Mouse (Mus musculus): ENCODE results near the gene Klhdc8b. TPM values are rescaled to one million over a fixed set of nuclear protein-coding genes. Genes with fewer than 3 reads are reported as not detected.

Gene Klhdc8b
- polyA plus RNA-seq, 1 experiment from 2014 or later, result 63.4 TPM

DNA sequence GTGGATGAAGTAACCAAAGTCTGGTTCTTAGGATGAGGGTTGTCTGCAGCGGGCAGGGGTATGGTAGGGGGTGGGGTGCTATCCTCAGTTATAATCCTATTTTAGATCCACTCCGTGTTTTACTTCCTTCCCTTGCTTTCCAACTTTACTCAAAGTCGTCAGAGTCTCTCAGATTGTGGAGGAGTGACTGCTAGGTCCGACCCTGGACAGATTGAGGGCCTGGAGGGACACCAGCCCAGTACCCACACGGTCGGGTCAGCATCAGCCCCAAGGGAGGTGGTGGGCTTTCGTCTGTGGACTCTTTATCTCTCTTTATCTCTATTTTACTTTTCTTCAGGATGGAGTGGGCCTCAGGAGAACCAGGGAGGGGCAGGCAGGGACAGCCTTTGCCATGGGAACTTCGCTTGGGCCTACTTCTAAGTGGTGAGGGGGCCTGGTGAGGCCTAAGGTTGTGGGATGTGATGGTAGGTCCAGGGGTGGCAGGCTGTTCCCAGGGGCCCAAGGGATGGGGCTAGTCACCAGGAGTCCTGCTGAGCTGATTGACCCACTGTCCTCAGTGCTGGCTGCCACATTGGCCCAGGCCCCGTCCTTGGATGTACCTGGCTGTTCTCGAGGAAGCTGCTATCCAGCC, 18.5 kb upstream of the Klhdc8b start, which contains the start of gene Lamb2:
Gene Lamb2, plus strand, starts transcription at position 16 of the 631 bp plus-strand sequence.
- Histone ChIP-seq H3K36me3 (peaks cover 18% of the 10 kb centered on the region), H3K4me1 (peaks cover 16% of the 10 kb centered on the region), H3K4me3 (peak within 1 kb of the TSS; percentile 38), H3K9me3 (no peaks in the 10 kb centered on the region), H3K4me2 (replicated peaks) (peak within 1 kb of the TSS; percentile 63), H3K9ac (peak within 1 kb of the TSS; percentile 54), H3K27ac (no peak within 1 kb of the TSS), H3K27me3 (replicated peaks) (no peaks in the 10 kb centered on the region)
- 8% methylated on average over 10 of the region's 10 CpGs for WGBS
- ATAC-seq (ENCODE audit: low FRiP score, low read depth), result peak; percentile 52

DNA sequence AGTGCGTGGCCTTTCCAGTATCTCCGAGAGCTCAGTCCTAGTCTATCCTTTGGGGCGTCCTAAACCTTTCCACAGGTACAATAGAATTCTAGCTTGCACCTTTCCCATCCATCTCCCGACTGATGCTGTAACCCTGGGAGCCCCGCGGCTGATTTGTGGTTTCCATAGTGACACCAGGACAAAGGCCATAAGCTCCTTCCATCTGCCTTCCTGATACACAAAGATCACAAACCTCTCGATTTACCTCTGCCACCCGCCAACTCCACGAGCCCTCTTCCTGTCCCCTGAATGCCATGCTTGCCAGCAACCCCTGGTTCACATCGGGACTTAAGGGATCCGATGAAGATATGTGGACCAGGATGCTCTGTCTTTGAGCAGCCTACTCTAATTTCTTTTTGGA, 17.9 kb upstream of the Klhdc8b start:
- no peak overlapping the region for H3K9ac ChIP-seq
- peaks cover 16% of the 10 kb centered on the region for H3K4me1 ChIP-seq
- no peaks in the 10 kb centered on the region for H3K9me3 ChIP-seq
- peak; percentile 13; the same call in 1 of the 2 replicates for ATAC-seq (ENCODE audit: low FRiP score, low read depth)
- no peak overlapping the region for H3K4me3 ChIP-seq
- H3K4me2 ChIP-seq (replicated peaks), result peak overlapping the region; percentile 63
- no peaks in the 10 kb centered on the region for H3K27me3 ChIP-seq (replicated peaks)
- H3K36me3 ChIP-seq, result peaks cover 15% of the 10 kb centered on the region
- H3K27ac ChIP-seq, result no peak overlapping the region
- WGBS, result 35% methylated on average over 11 of the region's 11 CpGs

DNA sequence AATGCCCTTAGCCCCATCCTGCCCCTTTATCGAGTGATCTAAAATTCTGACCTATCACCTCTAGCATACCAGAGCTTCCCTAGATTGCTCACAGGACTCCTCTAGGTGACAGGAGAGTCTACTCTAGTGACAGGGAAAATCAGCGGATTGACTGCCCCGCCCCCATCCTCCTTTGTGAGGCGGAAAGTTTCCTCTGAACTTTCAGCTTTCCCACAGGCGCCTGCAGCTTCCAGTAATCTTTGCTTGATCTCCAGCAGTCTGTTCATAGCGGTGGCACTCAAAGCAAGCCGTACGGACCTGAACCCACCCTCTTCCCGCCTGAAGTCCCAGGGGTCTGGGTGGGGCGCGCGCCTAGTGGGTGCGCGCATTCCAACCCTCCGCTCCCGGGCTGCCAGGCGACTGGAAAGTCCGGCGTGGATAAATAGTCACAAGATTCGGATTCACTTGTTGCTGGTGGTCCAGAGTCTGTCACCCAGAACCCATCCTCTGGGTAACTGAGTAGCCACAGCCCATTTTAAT, 17.3 kb upstream of the Klhdc8b start:
- no peak overlapping the region for H3K27ac ChIP-seq
- peak overlapping the region; percentile 45 for H3K9ac ChIP-seq
- no peaks in the 10 kb centered on the region for H3K27me3 ChIP-seq (replicated peaks)
- under 1% methylated on average over 20 of the region's 20 CpGs for WGBS
- H3K9me3 ChIP-seq, result no peaks in the 10 kb centered on the region
- H3K4me2 ChIP-seq (replicated peaks), result peak overlapping the region; percentile 63
- peaks cover 10% of the 10 kb centered on the region; the same call in 1 of the 2 replicates for H3K36me3 ChIP-seq
- peak overlapping the region; percentile 29 for H3K4me3 ChIP-seq
- peaks cover 16% of the 10 kb centered on the region for H3K4me1 ChIP-seq
- peak; percentile 64 for ATAC-seq (ENCODE audit: low FRiP score, low read depth)

DNA sequence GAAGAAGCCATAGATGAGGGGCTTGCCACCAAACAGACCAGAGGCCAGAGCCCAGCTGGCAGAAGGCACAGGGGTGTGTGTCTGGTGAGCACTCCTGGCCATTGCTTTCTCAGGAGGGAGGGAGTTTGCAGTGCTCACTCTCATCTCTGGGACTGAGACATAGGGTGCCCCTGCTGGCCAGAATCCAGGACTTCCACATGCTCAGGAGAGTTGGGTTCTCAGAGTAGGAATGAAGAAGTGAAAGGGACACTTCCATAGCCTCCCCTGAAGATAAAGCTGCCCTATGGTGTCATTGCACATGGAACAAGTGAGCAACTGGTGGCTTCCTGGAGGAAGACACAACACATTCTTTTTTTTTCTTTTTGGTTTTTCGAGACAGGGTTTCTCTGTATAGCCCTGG, 13.1 kb upstream of the Klhdc8b start:
- Histone ChIP-seq H3K9ac (no peak overlapping the region), H3K4me2 (replicated peaks) (no peak overlapping the region), H3K27me3 (replicated peaks) (no peaks in the 10 kb centered on the region), H3K4me1 (peaks cover 10% of the 10 kb centered on the region), H3K9me3 (no peaks in the 10 kb centered on the region), H3K36me3 (no peaks in the 10 kb centered on the region), H3K27ac (no peak overlapping the region), H3K4me3 (no peak overlapping the region)
- WGBS, result 73% methylated on average over 1 of the region's 1 CpGs
- ATAC-seq (ENCODE audit: low FRiP score, low read depth), result no peak

DNA sequence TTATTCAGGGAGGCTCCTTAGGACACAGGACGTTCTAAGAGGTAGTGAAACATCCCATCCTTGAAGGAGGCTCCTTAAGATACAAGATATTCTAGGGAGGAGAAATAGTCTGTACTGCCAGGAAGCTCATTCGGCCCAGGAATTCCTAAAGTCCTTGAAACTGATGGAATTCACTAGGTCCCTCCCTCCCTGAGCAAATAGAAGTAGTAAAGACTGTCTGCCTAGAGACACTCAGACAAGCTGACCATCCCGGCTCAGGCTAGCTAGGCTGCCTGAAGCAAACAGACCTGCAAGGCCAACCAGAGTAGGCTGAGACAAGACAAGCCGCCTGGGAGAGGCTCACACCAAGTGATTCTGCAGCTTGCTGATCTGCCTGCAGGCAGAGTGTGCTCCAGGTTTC, 8.5 kb upstream of the Klhdc8b start:
- no peak for ATAC-seq (ENCODE audit: low FRiP score, low read depth)
- Histone ChIP-seq H3K4me3 (no peak overlapping the region), H3K4me2 (replicated peaks) (no peak overlapping the region), H3K9me3 (no peaks in the 10 kb centered on the region), H3K4me1 (no peaks in the 10 kb centered on the region), H3K9ac (no peak overlapping the region), H3K27ac (no peak overlapping the region), H3K27me3 (replicated peaks) (no peaks in the 10 kb centered on the region), H3K36me3 (peaks cover 22% of the 10 kb centered on the region)
- 67% methylated on average over 4 of the region's 4 CpGs for WGBS

DNA sequence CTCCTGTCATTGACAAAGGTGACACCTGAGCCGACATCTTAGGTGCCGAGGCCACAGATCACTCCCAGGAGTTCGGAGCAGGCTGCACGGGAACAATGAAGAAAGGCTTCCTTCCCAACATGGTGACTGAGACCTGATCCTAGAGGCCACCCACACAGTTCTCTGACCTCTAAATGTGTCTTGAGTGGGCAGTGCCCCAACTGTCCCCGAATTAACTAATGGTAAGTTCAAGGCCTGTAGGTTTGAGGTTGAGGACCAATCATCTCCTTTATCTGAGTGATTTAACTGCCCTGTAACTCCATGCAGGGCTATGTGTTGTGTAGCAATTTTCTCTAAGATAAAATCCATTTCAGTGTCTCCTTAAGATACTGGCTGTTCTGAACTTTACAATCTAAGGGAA, 8.0 kb upstream of the Klhdc8b start:
- H3K9me3 ChIP-seq, result no peaks in the 10 kb centered on the region
- H3K4me3 ChIP-seq, result no peak overlapping the region
- peaks cover 26% of the 10 kb centered on the region for H3K36me3 ChIP-seq
- no peak overlapping the region for H3K9ac ChIP-seq
- WGBS, result 80% methylated on average over 5 of the region's 5 CpGs
- no peak overlapping the region for H3K27ac ChIP-seq
- H3K4me2 ChIP-seq (replicated peaks), result no peak overlapping the region
- no peaks in the 10 kb centered on the region for H3K27me3 ChIP-seq (replicated peaks)
- ATAC-seq (ENCODE audit: low FRiP score, low read depth), result no peak
- no peaks in the 10 kb centered on the region for H3K4me1 ChIP-seq

DNA sequence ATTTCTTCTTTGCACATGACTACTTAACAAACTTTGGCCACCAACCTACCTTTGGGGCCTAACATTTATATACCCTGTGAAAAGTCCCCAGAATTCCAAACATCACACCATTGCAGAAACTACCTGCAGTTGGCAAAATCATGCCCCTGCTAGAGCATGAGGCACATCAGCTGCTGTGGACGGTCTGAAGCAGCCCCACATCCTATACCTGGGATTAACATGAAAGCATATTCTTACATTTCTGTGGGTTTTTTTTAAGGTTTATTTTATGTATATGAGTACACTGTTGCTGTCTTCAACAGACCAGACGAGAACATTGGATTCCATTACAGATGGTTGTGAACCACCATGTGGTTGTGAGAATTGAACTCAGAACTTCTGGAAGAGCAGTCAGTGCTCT, 4.8 kb upstream of the Klhdc8b start:
- H3K27ac ChIP-seq, result no peak overlapping the region
- H3K9me3 ChIP-seq, result no peaks in the 10 kb centered on the region
- peaks cover 7% of the 10 kb centered on the region for H3K4me1 ChIP-seq
- no peaks in the 10 kb centered on the region for H3K27me3 ChIP-seq (replicated peaks)
- no peak overlapping the region for H3K4me2 ChIP-seq (replicated peaks)
- peaks cover 44% of the 10 kb centered on the region for H3K36me3 ChIP-seq
- WGBS, result 95% methylated on average over 2 of the region's 2 CpGs
- H3K9ac ChIP-seq, result no peak overlapping the region
- ATAC-seq (ENCODE audit: low FRiP score, low read depth), result no peak
- no peak overlapping the region for H3K4me3 ChIP-seq

DNA sequence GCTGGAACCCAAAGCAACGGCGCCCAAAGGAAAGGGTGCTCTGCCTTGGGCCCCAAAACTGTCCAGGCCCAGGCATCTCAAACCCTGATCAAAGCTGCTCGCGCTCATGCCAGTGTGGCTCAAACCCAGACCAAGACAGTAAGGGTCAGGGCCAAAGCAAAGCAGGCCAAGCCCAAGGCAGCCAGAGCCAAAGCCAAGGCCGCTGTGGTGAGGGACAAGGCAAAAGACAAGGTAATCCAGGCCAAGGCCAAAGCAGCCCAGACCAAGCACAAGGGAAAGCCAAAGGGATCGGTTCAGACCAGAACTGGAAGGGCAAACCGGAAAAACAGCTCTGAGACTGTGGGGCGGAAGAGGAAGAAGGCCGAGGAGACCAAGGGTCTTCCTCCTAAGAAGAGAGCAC, 2.3 kb upstream of the Klhdc8b start:
- WGBS, result 96% methylated on average over 9 of the region's 9 CpGs
- no peaks in the 10 kb centered on the region for H3K9me3 ChIP-seq
- peaks cover 44% of the 10 kb centered on the region for H3K36me3 ChIP-seq

DNA sequence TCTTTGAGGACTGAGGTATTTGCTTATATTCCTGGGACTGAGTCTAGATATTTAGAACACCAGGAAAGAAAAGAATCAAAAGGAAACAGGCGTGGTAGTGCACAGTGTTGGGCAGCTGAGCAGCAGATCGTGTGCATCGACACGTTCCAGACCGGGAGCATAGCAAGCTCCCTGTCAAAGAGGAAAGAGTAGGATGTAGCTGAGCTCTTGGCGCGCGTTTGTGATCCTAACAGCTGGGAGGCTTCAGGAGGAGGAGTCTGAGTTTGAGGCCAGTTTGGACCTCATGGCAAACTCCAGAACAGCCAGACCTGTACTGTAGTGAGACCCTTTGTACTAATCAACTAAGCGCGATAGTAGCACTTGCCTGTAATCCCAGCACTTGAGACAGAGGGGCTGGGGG, 811 bp upstream of the Klhdc8b start:
- no peak overlapping the region for H3K27ac ChIP-seq
- H3K9me3 ChIP-seq, result no peaks in the 10 kb centered on the region
- no peak overlapping the region; the same call in 1 of the 2 replicates for H3K4me2 ChIP-seq (replicated peaks)
- H3K36me3 ChIP-seq, result peaks cover 41% of the 10 kb centered on the region
- no peak for ATAC-seq (ENCODE audit: low FRiP score, low read depth)
- H3K4me1 ChIP-seq, result peaks cover 13% of the 10 kb centered on the region
- H3K4me3 ChIP-seq, result no peak overlapping the region
- H3K9ac ChIP-seq, result no peak overlapping the region
- H3K27me3 ChIP-seq (replicated peaks), result no peaks in the 10 kb centered on the region
- 95% methylated on average over 10 of the region's 10 CpGs for WGBS

More for the DNA sequence above, 2.3 kb upstream of the Klhdc8b start:
- Histone ChIP-seq H3K4me2 (replicated peaks) (no peak overlapping the region), H3K4me1 (peaks cover 13% of the 10 kb centered on the region), H3K9ac (no peak overlapping the region), H3K4me3 (no peak overlapping the region), H3K27ac (no peak overlapping the region), H3K27me3 (replicated peaks) (no peaks in the 10 kb centered on the region)
- ATAC-seq (ENCODE audit: low FRiP score, low read depth), result no peak

DNA sequence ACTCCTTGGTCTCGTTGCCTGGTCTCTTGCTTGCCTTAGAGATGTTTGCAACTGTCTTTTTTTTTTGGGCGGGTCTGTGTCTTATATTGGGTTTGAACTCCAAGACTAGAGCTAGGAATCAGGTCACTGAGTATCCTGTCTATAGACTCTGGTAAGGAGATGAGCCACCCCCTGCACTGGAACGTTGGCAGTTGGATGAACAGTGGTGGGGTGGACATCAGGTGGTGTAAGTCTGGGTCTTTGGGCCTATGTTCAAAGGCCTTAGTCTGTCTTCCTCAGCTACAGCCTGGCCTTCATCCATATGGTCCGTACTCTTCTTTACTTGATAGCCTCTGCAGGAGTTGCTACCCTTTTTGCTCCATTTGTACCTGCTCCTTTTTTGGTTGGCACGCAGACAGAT, 294 bp upstream of the Klhdc8b start:
- Histone ChIP-seq H3K4me3 (peak overlapping the region; percentile 85), H3K36me3 (peaks cover 37% of the 10 kb centered on the region), H3K4me1 (peaks cover 13% of the 10 kb centered on the region), H3K27me3 (replicated peaks) (no peaks in the 10 kb centered on the region), H3K27ac (no peak overlapping the region), H3K4me2 (replicated peaks) (peak overlapping the region; percentile 82), H3K9ac (peak overlapping the region; percentile 78; the same call in 1 of the 2 replicates), H3K9me3 (no peaks in the 10 kb centered on the region)
- 94% methylated on average over 5 of the region's 5 CpGs for WGBS
- ATAC-seq (ENCODE audit: low FRiP score, low read depth), result no peak

DNA sequence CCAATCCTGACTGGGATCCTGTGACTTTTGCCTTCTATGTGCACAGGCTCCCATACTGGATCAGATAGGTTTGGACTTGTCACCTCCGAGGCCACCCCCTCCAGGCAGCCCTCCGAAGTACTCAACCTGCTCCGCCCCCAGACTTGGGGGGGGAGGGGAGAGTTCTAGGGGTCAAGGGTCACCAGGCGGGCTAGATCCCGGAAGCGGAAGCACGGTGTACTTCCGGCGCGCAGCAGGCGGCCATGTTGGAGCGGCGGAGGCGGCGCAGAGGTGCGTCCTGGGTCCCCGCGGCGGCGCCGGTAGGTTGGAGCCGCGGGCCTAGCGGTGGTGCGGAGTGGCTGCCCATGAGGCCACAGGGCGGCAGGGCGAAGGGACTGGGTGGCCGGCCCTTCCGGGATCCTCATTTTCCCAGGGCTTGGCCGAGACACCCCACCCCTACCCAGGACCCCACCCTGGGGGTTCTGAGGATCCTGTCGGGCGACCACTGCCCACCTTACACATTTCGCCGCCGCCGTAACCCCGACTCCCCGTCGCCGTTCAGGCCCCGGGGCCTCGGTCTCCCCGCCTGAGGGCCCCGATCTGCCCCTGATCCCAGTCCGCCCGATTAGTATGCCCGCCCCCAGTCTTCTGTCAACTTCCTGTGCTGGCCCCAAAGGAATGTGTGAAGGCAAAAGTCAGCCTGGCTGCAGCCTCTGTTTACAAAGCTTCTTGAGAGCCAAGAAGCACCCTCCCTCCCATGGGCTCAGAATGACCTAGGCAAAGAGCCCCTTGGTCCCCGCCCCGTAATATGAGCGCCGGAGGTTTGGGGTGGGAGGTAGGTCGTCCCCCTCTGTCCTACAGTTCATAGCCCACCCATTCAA, 832 bp downstream of the Klhdc8b start, which contains the start of gene Ccdc71:
Gene Ccdc71, plus strand, starts transcription at position 209 of the 860 bp plus-strand sequence.
- Histone ChIP-seq H3K9me3 (no peaks in the 10 kb centered on the region), H3K9ac (peak within 1 kb of the TSS; percentile 78), H3K36me3 (peaks cover 29% of the 10 kb centered on the region), H3K4me1 (peaks cover 13% of the 10 kb centered on the region), H3K27me3 (replicated peaks) (no peaks in the 10 kb centered on the region), H3K4me3 (peak within 1 kb of the TSS; percentile 85), H3K4me2 (replicated peaks) (peak within 1 kb of the TSS; percentile 82), H3K27ac (peak within 1 kb of the TSS; percentile 54; the same call in 1 of the 2 replicates)
- WGBS, result under 1% methylated on average over 50 of the region's 52 CpGs
- ATAC-seq (ENCODE audit: low FRiP score, low read depth), result peak; percentile 81

DNA sequence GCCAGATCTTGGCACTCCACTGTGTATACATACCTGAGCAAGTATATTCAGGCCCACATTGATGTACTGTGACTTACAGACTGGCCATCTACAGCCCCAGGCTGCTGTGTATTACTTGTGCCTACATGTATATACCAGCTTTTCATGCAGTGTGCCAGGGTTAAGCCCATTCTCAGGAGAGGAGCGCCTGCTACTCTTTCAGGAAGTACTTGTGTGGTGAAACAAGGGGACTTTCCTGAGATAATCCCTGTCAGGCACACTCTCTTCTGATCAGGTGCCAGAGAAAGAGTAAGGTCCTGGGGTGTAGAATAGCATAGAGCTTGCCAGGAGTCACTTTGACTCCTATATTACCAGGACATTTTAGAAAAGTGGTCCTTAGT, 1.5 kb downstream of the Klhdc8b start:
- peaks cover 13% of the 10 kb centered on the region for H3K4me1 ChIP-seq
- no peaks in the 10 kb centered on the region for H3K27me3 ChIP-seq (replicated peaks)
- no peak overlapping the region; the same call in 1 of the 2 replicates for H3K9ac ChIP-seq
- H3K9me3 ChIP-seq, result no peaks in the 10 kb centered on the region
- peak overlapping the region; percentile 82 for H3K4me2 ChIP-seq (replicated peaks)
- peak overlapping the region; percentile 85 for H3K4me3 ChIP-seq
- WGBS, result 98% methylated on average over 1 of the region's 1 CpGs
- peak; percentile 27; the same call in 1 of the 2 replicates for ATAC-seq (ENCODE audit: low FRiP score, low read depth)
- peaks cover 23% of the 10 kb centered on the region for H3K36me3 ChIP-seq
- no peak overlapping the region for H3K27ac ChIP-seq
